Mouse (Mus musculus) right cerebral cortex, adult 2 months (tissue): ENCODE results near the gene Dhrs7b.

Experiments
- DNase-seq, 2 experiments: peaks; one replicate each; pipeline ENCODE4 v3.0.0; 2021 to 2022; ENCODE audit warnings: low spot score in 2 of 2

Dhrs7b gene

DNA sequence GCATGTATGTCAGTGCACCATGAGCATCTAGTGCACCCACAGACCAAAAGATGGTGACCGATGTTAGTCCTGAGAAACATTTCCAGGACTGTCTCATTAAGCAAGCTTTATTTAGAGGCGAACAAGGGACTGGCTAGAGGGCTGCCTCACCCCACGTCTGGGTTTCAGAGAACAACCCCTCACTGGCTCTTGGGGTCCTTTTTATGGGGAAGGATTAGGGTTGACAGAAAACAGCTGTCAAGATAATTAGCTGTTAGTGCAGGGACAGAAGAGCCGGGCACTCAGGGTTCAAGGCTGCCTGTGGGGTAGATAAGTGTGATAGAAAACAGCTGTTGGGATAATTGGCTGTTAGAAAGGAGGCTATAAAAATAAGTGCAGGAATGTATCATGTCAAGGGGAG is 65.5 kb downstream of the Dhrs7b start:
- DNase-seq, result no peak

DNA sequence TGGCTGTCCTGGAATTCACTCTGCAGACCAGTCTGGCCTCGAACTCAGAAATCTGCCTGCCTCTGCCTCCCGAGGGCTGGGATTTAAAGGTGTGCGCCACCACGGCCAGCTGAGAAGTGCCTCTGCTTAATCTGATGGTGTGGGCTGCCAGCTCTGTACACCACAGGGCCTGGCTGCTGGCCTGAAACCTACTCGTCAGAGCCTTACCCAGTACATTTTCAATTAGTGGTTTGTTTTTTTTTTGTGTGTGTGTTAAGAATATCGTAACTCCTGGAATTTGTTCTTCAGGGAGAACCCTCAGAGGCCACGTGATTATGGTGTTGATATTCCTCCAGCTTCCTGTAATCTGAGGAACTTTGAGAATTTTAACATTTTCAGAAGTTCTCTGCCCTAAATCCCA is 71.6 kb downstream of the Dhrs7b start:
- DNase-seq, result no peak

DNA sequence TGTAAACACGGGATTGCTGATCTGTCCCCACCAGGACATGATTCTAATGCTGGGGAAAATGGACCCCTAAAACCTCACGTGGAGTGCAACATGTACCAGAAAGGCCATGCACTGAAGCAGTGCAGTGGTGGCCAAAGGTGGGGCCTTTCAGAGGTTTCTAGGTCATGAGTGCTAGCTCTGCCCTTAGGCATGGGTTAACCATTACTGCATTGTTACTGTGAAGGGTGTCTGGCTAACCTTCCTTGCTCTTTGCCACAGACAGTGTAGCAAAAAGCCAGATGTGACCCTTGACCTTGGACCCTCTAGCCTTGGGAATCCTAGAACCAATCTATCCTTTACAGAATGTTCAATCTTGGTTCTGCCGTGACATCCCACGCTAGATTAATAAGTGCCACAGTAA is 72.1 kb downstream of the Dhrs7b start:
- DNase-seq, result no peak

DNA sequence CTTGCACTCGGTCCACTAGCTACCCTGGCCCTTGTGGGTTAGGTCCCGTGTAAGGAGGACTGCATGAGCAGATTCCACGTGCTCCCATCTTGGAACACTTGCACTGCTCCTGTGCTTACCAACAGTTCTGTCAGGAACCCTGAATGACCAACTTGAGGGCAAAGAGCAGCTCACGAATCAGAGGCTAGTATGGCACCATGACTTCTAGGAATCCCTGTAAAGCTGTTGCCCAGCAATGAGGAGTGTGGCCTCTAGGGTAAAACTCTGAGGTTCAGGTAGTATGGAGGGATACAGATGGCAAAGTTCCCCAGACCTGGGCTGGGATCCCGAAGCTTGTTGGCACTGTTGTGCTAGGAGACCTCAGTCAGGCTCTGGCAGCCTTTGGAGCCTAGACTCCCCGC is 73.2 kb downstream of the Dhrs7b start:
- DNase-seq, result no peak

DNA sequence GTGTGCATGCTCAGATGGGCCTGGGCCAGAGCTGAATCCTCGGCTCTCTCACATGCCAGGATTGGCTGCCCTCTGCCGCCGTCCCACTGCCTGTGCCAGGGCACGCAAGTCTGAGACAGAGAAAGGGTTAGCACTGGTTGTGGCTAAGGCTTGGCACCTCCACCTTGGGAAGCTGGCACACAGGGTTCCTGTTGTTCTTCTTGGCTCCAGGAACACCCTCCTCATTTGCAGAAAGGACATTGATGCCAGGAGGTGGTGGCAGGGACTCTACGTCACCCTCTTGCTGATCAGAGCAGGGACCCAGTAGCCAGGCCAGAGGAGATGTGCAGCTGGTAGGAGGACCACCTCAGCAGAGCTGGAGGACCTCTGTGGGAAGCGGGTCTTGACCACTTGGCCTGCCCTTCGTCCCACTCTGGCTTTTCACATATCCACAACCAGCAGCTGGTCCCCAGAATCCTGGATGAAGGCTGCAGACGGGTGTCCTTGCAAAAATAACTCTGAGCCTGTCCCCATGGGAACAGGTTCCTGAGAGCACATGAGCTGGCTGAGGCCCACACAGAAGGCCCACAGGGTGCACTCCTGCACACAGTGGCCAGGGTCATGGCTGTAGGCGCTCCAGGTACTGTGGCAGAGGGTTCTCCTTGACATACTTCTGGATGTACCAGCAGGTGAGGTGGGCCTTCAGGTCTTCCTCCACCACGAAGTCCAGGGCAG is 75.1 kb downstream of the Dhrs7b start:
- DNase-seq, result no peak

DNA sequence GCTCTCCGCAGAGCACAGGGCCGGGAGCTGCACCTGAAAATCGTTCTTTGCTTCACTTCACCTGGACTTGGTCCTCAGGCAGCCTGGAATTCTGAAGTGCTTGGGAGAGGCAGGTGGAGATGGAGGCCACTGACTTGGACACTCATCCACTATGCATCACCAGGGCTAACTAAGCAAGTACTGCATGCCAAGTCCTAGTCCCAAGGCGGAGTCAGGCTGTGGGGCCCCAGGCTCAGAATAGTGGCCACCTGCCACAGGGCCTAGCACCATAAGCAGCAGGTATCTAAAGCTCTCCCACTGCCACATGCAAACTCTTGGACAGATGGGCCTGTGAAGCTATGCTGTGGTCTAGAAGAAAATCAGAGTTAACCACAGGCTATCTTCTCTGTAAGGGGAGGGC is 76.0 kb downstream of the Dhrs7b start:
- DNase-seq, result no peak

DNA sequence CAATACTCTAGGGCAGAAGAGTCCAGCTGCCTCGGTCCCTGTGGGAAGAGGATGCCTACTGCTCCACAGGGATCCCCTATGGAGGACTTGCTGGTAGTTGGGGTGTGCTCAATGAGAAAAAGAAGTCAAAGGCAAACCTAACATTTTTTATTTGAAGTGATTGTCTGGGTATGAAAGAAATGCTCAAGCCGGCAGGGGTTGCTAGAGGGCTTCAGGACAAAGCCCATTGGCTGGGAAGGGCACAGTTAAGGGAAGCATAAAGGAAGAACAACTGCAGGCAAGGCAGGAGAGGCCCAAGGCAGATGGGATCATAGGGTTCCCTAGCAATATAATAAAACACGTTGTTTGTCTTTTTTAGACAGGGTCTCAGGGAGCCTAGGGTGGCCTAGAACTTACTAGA is 77.6 kb downstream of the Dhrs7b start:
- DNase-seq, result no peak

DNA sequence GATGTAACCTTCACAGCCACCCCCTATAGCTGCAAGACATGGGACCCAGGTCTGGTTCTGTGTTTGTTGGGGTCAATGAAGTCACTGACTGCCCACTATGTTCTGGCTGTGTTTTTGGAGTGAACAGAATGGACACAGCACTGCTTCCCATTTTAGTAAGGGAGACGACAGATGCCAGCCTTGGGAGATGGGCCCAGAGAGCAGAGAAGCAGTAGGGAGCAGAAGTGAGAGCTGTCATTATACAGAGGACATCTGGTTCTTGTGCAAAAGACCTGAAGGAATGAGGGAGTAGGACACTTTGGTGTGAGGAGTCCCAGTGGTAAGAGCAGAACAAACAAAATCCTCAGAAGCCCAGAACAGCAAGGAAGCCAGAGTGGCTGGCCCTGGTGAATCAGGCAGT is 79.2 kb downstream of the Dhrs7b start:
- no peak for DNase-seq
